Mouse (Mus musculus) cerebellum, adult 8-10 months (tissue): Measurements from ENCODE around the gene Nr1h2.

Experiments used
- DNase-seq: peaks from one replicate; pipeline ENCODE4 v3.0.0; 2022

The Nr1h2 gene

GRCm38 (mm10) chr7:44547725-44548124, 6.0 kb downstream of the Nr1h2 start:
- no peak for DNase-seq

- DNase-seq: no peak
These were observed 6.7 kb downstream of the Nr1h2 start for GRCm38 (mm10) chr7:44547041-44547440.

GRCm38 (mm10) chr7:44546274-44546673, 7.5 kb downstream of the Nr1h2 start:
- no peak for DNase-seq

GRCm38 (mm10) chr7:44543071-44543470, 10.7 kb downstream of the Nr1h2 start:
- DNase-seq: no peak

GRCm38 (mm10) chr7:44542555-44542954, 11.2 kb downstream of the Nr1h2 start:
- DNase-seq: no peak

- no peak for DNase-seq
These were observed 14.8 kb downstream of the Nr1h2 start for GRCm38 (mm10) chr7:44538756-44539624.

GRCm38 (mm10) chr7:44537496-44537895, 16.3 kb downstream of the Nr1h2 start:
- peak; percentile 69 for DNase-seq

- no peak for DNase-seq
These were observed 16.7 kb downstream of the Nr1h2 start for GRCm38 (mm10) chr7:44537009-44537408.

- DNase-seq: peak; percentile 79
These were observed 17.2 kb downstream of the Nr1h2 start for GRCm38 (mm10) chr7:44536590-44536968.

GRCm38 (mm10) chr7:44535657-44536589, 17.8 kb downstream of the Nr1h2 start:
- DNase-seq: no peak

- DNase-seq: no peak
These were observed 18.9 kb downstream of the Nr1h2 start for GRCm38 (mm10) chr7:44534656-44535441.

- no peak for DNase-seq
These were observed 19.5 kb downstream of the Nr1h2 start for GRCm38 (mm10) chr7:44534242-44534641.

- no peak for DNase-seq
These were observed 20.1 kb downstream of the Nr1h2 start for GRCm38 (mm10) chr7:44533746-44534045.

GRCm38 (mm10) chr7:44532918-44533745, 20.6 kb downstream of the Nr1h2 start:
- DNase-seq: no peak

- DNase-seq: no peak
These were observed 21.6 kb downstream of the Nr1h2 start, which contains the start of gene Spib for GRCm38 (mm10) chr7:44531946-44532732. Gene Spib, minus strand, starts transcription at chr7:44532071.

GRCm38 (mm10) chr7:44531207-44531606, 22.5 kb downstream of the Nr1h2 start:
- no peak for DNase-seq

- DNase-seq: no peak
These were observed 23.2 kb downstream of the Nr1h2 start for GRCm38 (mm10) chr7:44530507-44530906.

GRCm38 (mm10) chr7:44529518-44529917, 24.2 kb downstream of the Nr1h2 start:
- no peak for DNase-seq

- peak; percentile 82 for DNase-seq
These were observed 26.0 kb downstream of the Nr1h2 start for GRCm38 (mm10) chr7:44527483-44528398.
